Mouse (Mus musculus) MEL (cell line): ENCODE data around the gene Nxph3.

Source experiments
- CTCF ChIP-seq, 3 experiments: IDR thresholded peaks in 2 of 3; conservative IDR thresholded peaks in 1 of 3; 2 replicates each; pipeline ENCODE4 v1.5.1; 2011 to 2012; ENCODE audit warnings: low read length in 3 of 3, low read depth in 2 of 3, mild to moderate bottlenecking in 2 of 3, improper control_type of control experiment in 1 of 3, inconsistent platforms in 1 of 3, mixed read lengths in 1 of 3, moderate library complexity in 1 of 3; ENCODE audit not compliant: control insufficient read depth in 1 of 3, insufficient read depth in 1 of 3, poor library complexity in 1 of 3, severe bottlenecking in 1 of 3
- JUND ChIP-seq: IDR thresholded peaks from 2 replicates; pipeline ENCODE4 v1.6.1; 2011; ENCODE audit warnings: low read depth, mild to moderate bottlenecking, improper control_type of control experiment, low read length
- POLR2A ChIP-seq, 2 experiments: IDR thresholded peaks; 2 replicates each; pipeline ENCODE4 v1.6.1; 2011 to 2012; ENCODE audit warnings: low read length in 2 of 2, mild to moderate bottlenecking in 2 of 2, control low read depth in 1 of 2, improper control_type of control experiment in 1 of 2, low read depth in 1 of 2, moderate library complexity in 1 of 2; ENCODE audit not compliant: control insufficient read depth in 1 of 2, insufficient read depth in 1 of 2, poor library complexity in 1 of 2
- POLR2AphosphoS2 ChIP-seq: IDR thresholded peaks from 2 replicates; pipeline ENCODE4 v1.6.1; 2011; ENCODE audit warnings: low read length, improper control_type of control experiment
- POLR2AphosphoS5 ChIP-seq: IDR thresholded peaks from 2 replicates; pipeline ENCODE4 v1.6.1; 2012; ENCODE audit warnings: low read depth, borderline replicate concordance, mild to moderate bottlenecking, inconsistent platforms, low read length, moderate library complexity, mixed read lengths
- TCF12 ChIP-seq: IDR thresholded peaks from 2 replicates; pipeline ENCODE4 v1.6.1; 2014; ENCODE audit warnings: low read depth, mild to moderate bottlenecking, inconsistent platforms, low read length, improper control_type of control experiment, moderate library complexity
- ZNF384 ChIP-seq: IDR thresholded peaks from 2 replicates; pipeline ENCODE4 v1.6.1; 2012; ENCODE audit warnings: low read depth, mild to moderate bottlenecking, inconsistent platforms, low read length, improper control_type of control experiment

GRCm38 (mm10) chr11:95514298-95514861, at the start of gene Nxph3:
- no peak for TF ChIP-seq POLR2AphosphoS5
- no peak for TF ChIP-seq CTCF (IDR thresholded peaks at IDR 0.05 in 2 of 3, conservative IDR thresholded peaks at IDR 0.05 in 1 of 3; ENCODE audit: control insufficient read depth in 1 of 3, insufficient read depth in 1 of 3, low read depth in 2 of 3, low read length in 3 of 3, poor library complexity in 1 of 3, severe bottlenecking in 1 of 3)
- no peak for TF ChIP-seq JUND
- TF ChIP-seq ZNF384: no peak
- TF ChIP-seq POLR2A (IDR thresholded peaks at IDR 0.05; ENCODE audit: control insufficient read depth in 1 of 2, insufficient read depth in 1 of 2, low read depth in 1 of 2, low read length in 2 of 2, poor library complexity in 1 of 2): no peak
- TF ChIP-seq POLR2AphosphoS2: no peak
- TF ChIP-seq TCF12: no peak
